Mouse (Mus musculus): Measurements from ENCODE around the gene Usp1. TPM values are rescaled to one million over a fixed set of nuclear protein-coding genes. Genes with fewer than 3 reads are reported as not detected.

Usp1 gene
- total and polyA plus RNA-seq, 2 experiments from 2014 or later = 10.6 to 22.5 TPM

GRCm38 (mm10) chr4:98918204-98918603 lies 5.4 kb upstream of the Usp1 start:
- H3K9me3 ChIP-seq (ENCODE audit: low read length) = no peaks in the 10 kb centered on the region
- H3K27ac ChIP-seq (ENCODE audit: low read depth, low read length) = no peak overlapping the region
- DNase-seq (ENCODE audit: low spot score) = no peak
- H3K4me2 ChIP-seq (ENCODE audit: low read depth, low read length, poor library complexity, severe bottlenecking) = no peak overlapping the region
- no peaks in the 10 kb centered on the region for H3K27me3 ChIP-seq (ENCODE audit: insufficient read depth, low read length)
- peaks cover 4% of the 10 kb centered on the region; the same call in 1 of the 2 replicates for H3K4me1 ChIP-seq (ENCODE audit: insufficient read depth, low read length)
- H3K36me3 ChIP-seq (ENCODE audit: insufficient read depth, low read length) = no peaks in the 10 kb centered on the region
- no peak overlapping the region for H3K9ac ChIP-seq (replicated peaks; ENCODE audit: low read length, poor library complexity, severe bottlenecking)
- no peak for TF ChIP-seq CTCF (IDR thresholded peaks at IDR 0.05)
- ATAC-seq (ENCODE audit: low FRiP score) = no peak
- H3K4me3 ChIP-seq (ENCODE audit: low read depth, low read length) = no peak overlapping the region
- WGBS = 91% methylated on average over 1 of the region's 1 CpGs

GRCm38 (mm10) chr4:98920896-98921295 lies 2.7 kb upstream of the Usp1 start:
- WGBS = 91% methylated on average over 4 of the region's 4 CpGs
- ATAC-seq (ENCODE audit: low FRiP score) (no peak), DNase-seq (ENCODE audit: low spot score) (no peak)
- H3K27ac ChIP-seq (ENCODE audit: low read depth, low read length) = no peak overlapping the region
- no peaks in the 10 kb centered on the region for H3K9me3 ChIP-seq (ENCODE audit: low read length)
- no peak overlapping the region for H3K9ac ChIP-seq (replicated peaks; ENCODE audit: low read length, poor library complexity, severe bottlenecking)
- H3K4me1 ChIP-seq (ENCODE audit: insufficient read depth, low read length) = peaks cover 4% of the 10 kb centered on the region; the same call in 1 of the 2 replicates
- no peak overlapping the region for H3K4me2 ChIP-seq (ENCODE audit: low read depth, low read length, poor library complexity, severe bottlenecking)
- TF ChIP-seq CTCF (IDR thresholded peaks at IDR 0.05) = no peak
- no peaks in the 10 kb centered on the region for H3K36me3 ChIP-seq (ENCODE audit: insufficient read depth, low read length)
- H3K27me3 ChIP-seq (ENCODE audit: insufficient read depth, low read length) = no peaks in the 10 kb centered on the region
- no peak overlapping the region for H3K4me3 ChIP-seq (ENCODE audit: low read depth, low read length)

- Histone ChIP-seq H3K4me3 (ENCODE audit: low read depth, low read length) (peak overlapping the region; percentile 91), H3K9ac (replicated peaks; ENCODE audit: low read length, poor library complexity, severe bottlenecking) (peak overlapping the region; percentile 86), H3K4me1 (ENCODE audit: insufficient read depth, low read length) (peaks cover 4% of the 10 kb centered on the region; the same call in 1 of the 2 replicates), H3K27ac (ENCODE audit: low read depth, low read length) (peak overlapping the region; percentile 98), H3K4me2 (ENCODE audit: low read depth, low read length, poor library complexity, severe bottlenecking) (peak overlapping the region; percentile 86), H3K27me3 (ENCODE audit: insufficient read depth, low read length) (no peaks in the 10 kb centered on the region), H3K9me3 (ENCODE audit: low read length) (no peaks in the 10 kb centered on the region), H3K36me3 (ENCODE audit: insufficient read depth, low read length) (no peaks in the 10 kb centered on the region)
- no peak for TF ChIP-seq CTCF (IDR thresholded peaks at IDR 0.05)
- peak; percentile 9 for DNase-seq (ENCODE audit: low spot score)
- ATAC-seq (ENCODE audit: low FRiP score) = peak; percentile 6
- 13% methylated on average over 18 of the region's 18 CpGs for WGBS
Measured at GRCm38 (mm10) chr4:98922061-98922642, 1.5 kb upstream of the Usp1 start.

GRCm38 (mm10) chr4:98922643-98923567 lies 705 bp upstream of the Usp1 start:
- TF ChIP-seq CTCF (IDR thresholded peaks at IDR 0.05) = no peak
- H3K9me3 ChIP-seq (ENCODE audit: low read length) = no peaks in the 10 kb centered on the region
- peak overlapping the region; percentile 99 for H3K27ac ChIP-seq (ENCODE audit: low read depth, low read length)
- peak; percentile 94 for ATAC-seq (ENCODE audit: low FRiP score)
- under 1% methylated on average over 52 of the region's 53 CpGs for WGBS
- peak overlapping the region; percentile 86 for H3K4me2 ChIP-seq (ENCODE audit: low read depth, low read length, poor library complexity, severe bottlenecking)
- no peaks in the 10 kb centered on the region for H3K27me3 ChIP-seq (ENCODE audit: insufficient read depth, low read length)
- peak overlapping the region; percentile 86 for H3K9ac ChIP-seq (replicated peaks; ENCODE audit: low read length, poor library complexity, severe bottlenecking)
- peak; percentile 99 for DNase-seq (ENCODE audit: low spot score)
- peaks cover 4% of the 10 kb centered on the region; the same call in 1 of the 2 replicates for H3K4me1 ChIP-seq (ENCODE audit: insufficient read depth, low read length)
- H3K36me3 ChIP-seq (ENCODE audit: insufficient read depth, low read length) = no peaks in the 10 kb centered on the region
- H3K4me3 ChIP-seq (ENCODE audit: low read depth, low read length) = peak overlapping the region; percentile 91

- peak; percentile 13 for ATAC-seq (ENCODE audit: low FRiP score)
- peak overlapping the region; percentile 74 for H3K9ac ChIP-seq (replicated peaks; ENCODE audit: low read length, poor library complexity, severe bottlenecking)
- H3K27me3 ChIP-seq (ENCODE audit: insufficient read depth, low read length) = no peaks in the 10 kb centered on the region
- H3K4me1 ChIP-seq (ENCODE audit: insufficient read depth, low read length) = peaks cover 4% of the 10 kb centered on the region; the same call in 1 of the 2 replicates
- H3K36me3 ChIP-seq (ENCODE audit: insufficient read depth, low read length) = no peaks in the 10 kb centered on the region
- TF ChIP-seq CTCF (IDR thresholded peaks at IDR 0.05) = no peak
- under 1% methylated on average over 37 of the region's 66 CpGs for whole genome bisulfite sequencing
- H3K27ac ChIP-seq (ENCODE audit: low read depth, low read length) = peak overlapping the region; percentile 99
- peak overlapping the region; percentile 91 for H3K4me3 ChIP-seq (ENCODE audit: low read depth, low read length)
- H3K4me2 ChIP-seq (ENCODE audit: low read depth, low read length, poor library complexity, severe bottlenecking) = peak overlapping the region; percentile 73
- DNase-seq (ENCODE audit: low spot score) = peak; percentile 8
- H3K9me3 ChIP-seq (ENCODE audit: low read length) = no peaks in the 10 kb centered on the region
Measured at GRCm38 (mm10) chr4:98924071-98924905, 678 bp downstream of the Usp1 start.

Data from midbrain, postnatal 0 days (tissue).